Mouse (Mus musculus): ENCODE data around the gene Etnppl. TPM values are rescaled to one million over a fixed set of nuclear protein-coding genes. Genes with fewer than 3 reads are reported as not detected.
A peak's percentile ranks its signal among the peaks of the same experiment; 100 is the strongest.

The Etnppl gene
- polyA plus RNA-seq (2016; fragmentation: Nextera tagmentation; extraction: Ambion mirVana), result not detected in 2 replicates

DNA sequence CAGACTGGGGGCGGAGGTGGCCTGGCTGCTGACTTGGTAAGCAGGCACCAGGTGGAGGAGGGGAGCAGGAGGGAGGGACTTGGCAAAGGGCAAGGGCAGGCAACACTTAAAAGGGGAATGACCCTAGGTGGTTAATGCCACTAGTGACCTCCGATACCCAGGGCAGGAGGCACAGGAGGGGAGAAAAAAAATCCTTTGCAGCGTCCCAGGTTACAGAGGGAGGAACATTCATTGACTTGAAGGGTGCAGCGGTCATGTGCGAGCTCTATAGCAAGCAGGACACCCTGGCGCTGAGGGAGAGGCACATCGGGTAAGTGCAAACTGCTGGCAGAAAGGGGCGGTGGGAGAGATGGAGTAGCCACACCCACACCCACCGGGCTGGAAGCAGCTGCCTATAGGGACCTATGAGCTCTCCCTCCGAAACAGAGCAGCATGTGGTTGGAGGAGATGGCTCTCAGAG lies at the start of gene Etnppl:
Gene Etnppl (plus strand): TSS at position 10 of the 460 bp plus-strand sequence.
- no peak within 1 kb of the TSS for H3K9ac ChIP-seq
- ATAC-seq, result no peak
- no peak within 1 kb of the TSS for H3K4me3 ChIP-seq
- no peaks in the 10 kb centered on the region for H3K36me3 ChIP-seq
- 8% methylated on average over 10 of the region's 10 CpGs for WGBS (ENCODE audit: insufficient replicate concordance)
- peak within 1 kb of the TSS; percentile 29 for H3K4me2 ChIP-seq
- H3K27ac ChIP-seq, result no peak within 1 kb of the TSS
- H3K4me1 ChIP-seq, result no peaks in the 10 kb centered on the region
- no peaks in the 10 kb centered on the region for H3K9me3 ChIP-seq (replicated peaks)
- peaks cover 26% of the 10 kb centered on the region for H3K27me3 ChIP-seq (replicated peaks)

DNA sequence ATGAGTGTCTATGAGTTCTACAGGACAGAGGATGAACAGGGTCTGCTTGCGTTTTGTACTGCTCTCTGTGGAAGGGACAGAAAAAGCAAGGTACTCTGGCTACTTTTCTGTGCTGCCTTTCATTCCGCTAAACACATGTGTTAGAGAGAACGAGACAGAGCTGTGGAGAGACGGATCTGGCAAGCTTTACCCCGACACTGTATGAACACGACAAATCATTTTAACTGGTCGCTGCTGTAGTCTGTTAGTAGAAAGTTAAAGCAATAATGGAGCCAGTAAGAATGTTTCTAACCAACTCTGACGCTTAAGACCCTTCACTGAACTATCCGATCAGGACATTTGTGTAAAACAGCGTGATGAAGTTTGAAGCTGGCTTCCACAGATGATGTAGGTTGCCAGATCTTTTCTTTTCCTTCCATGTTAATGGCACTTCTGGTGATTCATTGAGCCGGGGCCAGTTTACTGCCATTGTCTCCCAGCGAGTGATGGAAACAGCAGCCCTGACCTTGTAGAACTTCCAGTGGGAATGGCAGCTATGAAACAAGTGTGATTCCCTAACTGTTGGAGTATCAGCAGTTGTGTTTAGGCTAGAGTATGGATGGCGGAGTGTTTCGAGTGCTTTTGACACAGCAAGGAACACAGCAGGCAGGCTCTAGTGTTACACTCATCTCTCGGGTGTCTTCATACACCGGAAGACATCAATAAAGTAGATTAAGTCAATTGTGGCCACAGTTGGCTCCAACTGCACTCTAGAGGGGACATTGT lies 48.7 kb upstream of the Etnppl start:
- ATAC-seq, result no peak
- H3K4me1 ChIP-seq, result no peaks in the 10 kb centered on the region
- no peaks in the 10 kb centered on the region for H3K27me3 ChIP-seq (replicated peaks)
- H3K9me3 ChIP-seq (replicated peaks), result no peaks in the 10 kb centered on the region
- no peak overlapping the region for H3K9ac ChIP-seq
- no peak overlapping the region for H3K4me2 ChIP-seq
- no peak overlapping the region for H3K4me3 ChIP-seq
- WGBS (ENCODE audit: insufficient replicate concordance), result 73% methylated on average over 16 of the region's 16 CpGs
- no peaks in the 10 kb centered on the region for H3K36me3 ChIP-seq
- H3K27ac ChIP-seq, result 0 out of 2 replicates have a peak overlapping the region, but pooled peaks have one; percentile 4

DNA sequence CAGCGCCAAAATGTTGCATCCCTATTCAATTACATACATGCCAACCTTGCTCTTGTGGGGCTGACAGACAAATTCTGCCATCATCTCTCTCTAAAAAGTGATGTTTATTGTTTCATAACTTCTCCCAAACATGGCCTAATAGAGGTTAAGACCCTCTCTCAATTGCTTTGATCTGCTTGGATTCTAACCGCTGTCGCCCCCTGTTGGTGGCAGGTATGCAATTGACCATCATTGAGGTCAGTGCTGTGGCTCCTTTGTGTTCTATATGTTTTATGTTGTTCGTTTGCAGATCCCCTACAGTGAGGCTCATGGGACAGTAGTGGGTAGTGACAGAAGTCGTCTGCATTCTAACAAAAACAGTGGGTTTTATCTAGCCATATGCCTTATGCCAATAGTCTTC lies 44.0 kb upstream of the Etnppl start:
- Histone ChIP-seq H3K9ac (no peak overlapping the region), H3K27me3 (replicated peaks) (no peaks in the 10 kb centered on the region), H3K4me3 (no peak overlapping the region), H3K36me3 (no peaks in the 10 kb centered on the region), H3K4me2 (no peak overlapping the region), H3K4me1 (no peaks in the 10 kb centered on the region), H3K9me3 (replicated peaks) (no peaks in the 10 kb centered on the region), H3K27ac (no peak overlapping the region)
- WGBS (ENCODE audit: insufficient replicate concordance), result 58% methylated on average over 5 of the region's 5 CpGs
- no peak for ATAC-seq

DNA sequence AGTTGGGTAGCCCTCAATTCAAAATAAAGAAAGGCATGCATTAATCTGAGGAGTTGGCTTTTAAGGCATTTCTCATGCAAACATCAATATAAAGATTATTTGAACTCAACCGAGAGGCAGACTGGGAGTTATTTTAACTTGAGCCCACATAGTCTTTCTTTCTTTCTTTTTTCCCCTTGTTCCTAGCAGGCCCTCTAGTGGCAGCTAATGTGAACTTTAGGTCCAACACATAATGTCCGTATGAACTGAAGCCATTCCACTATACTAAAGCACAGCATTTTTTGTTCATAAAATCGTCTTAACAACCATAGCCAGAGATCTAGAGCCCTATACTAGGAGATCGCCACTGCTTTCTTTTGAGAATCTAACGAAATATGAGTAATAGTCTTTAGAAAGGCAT lies 42.6 kb upstream of the Etnppl start:
- WGBS (ENCODE audit: insufficient replicate concordance), result 16% methylated on average over 5 of the region's 5 CpGs
- Histone ChIP-seq H3K4me3 (no peak overlapping the region), H3K4me1 (no peaks in the 10 kb centered on the region), H3K4me2 (no peak overlapping the region), H3K36me3 (no peaks in the 10 kb centered on the region), H3K9me3 (replicated peaks) (no peaks in the 10 kb centered on the region), H3K27me3 (replicated peaks) (no peaks in the 10 kb centered on the region), H3K27ac (no peak overlapping the region), H3K9ac (no peak overlapping the region)
- no peak for ATAC-seq

DNA sequence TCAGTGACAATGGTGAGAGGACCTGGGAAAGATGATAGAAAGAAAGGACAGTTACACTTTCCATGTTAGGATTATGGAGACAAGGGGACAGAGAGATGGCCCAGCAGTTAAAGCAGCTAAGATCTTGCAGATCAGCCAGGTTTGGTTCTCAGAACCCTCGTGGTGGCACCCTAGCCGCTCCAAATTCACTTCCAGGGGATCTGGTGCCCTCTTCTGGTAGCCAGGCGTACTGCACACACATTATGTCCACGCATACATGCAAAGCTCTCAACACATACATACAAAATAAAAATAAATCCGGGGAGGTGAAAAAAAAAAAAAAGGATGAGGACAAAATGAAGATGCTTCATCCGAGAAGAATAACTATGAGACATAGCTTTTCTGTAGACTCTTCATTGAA lies 40.6 kb upstream of the Etnppl start:
- WGBS (ENCODE audit: insufficient replicate concordance), result 41% methylated on average over 6 of the region's 6 CpGs
- H3K9me3 ChIP-seq (replicated peaks), result no peaks in the 10 kb centered on the region
- H3K27me3 ChIP-seq (replicated peaks), result no peaks in the 10 kb centered on the region
- ATAC-seq, result no peak
- H3K4me1 ChIP-seq, result no peaks in the 10 kb centered on the region
- no peak overlapping the region for H3K27ac ChIP-seq
- H3K4me2 ChIP-seq, result no peak overlapping the region
- no peaks in the 10 kb centered on the region for H3K36me3 ChIP-seq
- no peak overlapping the region for H3K9ac ChIP-seq
- H3K4me3 ChIP-seq, result no peak overlapping the region

DNA sequence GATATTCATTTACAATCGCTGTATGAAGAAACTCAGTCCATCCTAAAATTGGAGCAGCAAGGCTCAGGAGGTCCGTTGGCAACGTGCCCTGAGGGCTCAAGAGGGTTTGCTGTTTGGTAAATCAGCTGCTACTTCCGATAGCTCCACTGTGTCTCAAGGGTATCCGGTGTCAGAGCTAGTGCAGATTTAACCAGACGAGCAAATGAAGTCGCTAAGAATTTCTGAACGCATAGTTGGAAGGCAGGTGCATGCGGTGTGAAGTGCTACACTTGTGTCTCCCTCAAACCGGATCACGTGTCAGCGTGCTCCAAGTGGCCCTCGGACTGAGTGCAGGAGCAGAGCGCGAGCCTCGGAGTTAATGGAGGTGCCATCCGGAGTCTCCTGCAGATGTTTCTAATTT lies 37.7 kb upstream of the Etnppl start:
- WGBS (ENCODE audit: insufficient replicate concordance), result 69% methylated on average over 17 of the region's 17 CpGs

DNA sequence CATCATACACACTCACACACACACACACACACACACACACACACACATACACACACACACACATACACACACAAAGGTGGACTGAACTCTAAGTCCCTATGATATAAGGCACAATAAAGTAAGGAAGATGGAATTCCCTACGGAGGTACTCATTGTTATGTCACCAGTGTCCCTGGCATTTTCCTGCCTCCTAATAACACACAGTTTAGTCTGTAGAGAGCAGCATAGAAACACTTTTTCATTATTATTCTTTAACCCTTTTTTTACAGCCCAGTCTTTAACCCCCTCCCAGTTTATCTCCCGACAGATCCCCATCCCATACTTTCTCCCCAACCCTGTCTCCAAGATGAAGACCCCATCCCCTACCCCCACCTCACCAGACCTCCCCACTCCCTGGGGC lies 35.7 kb upstream of the Etnppl start:
- 68% methylated on average over 2 of the region's 2 CpGs for WGBS (ENCODE audit: insufficient replicate concordance)
- Histone ChIP-seq H3K27me3 (replicated peaks) (no peaks in the 10 kb centered on the region), H3K4me2 (no peak overlapping the region), H3K9me3 (replicated peaks) (no peaks in the 10 kb centered on the region), H3K9ac (no peak overlapping the region), H3K27ac (no peak overlapping the region), H3K4me1 (no peaks in the 10 kb centered on the region), H3K36me3 (no peaks in the 10 kb centered on the region), H3K4me3 (no peak overlapping the region)
- no peak for ATAC-seq

More for the DNA sequence above, 37.7 kb upstream of the Etnppl start:
- H3K27ac ChIP-seq, result no peak overlapping the region
- no peaks in the 10 kb centered on the region for H3K27me3 ChIP-seq (replicated peaks)
- no peak overlapping the region for H3K9ac ChIP-seq
- no peak overlapping the region for H3K4me3 ChIP-seq
- H3K4me2 ChIP-seq, result no peak overlapping the region
- H3K36me3 ChIP-seq, result no peaks in the 10 kb centered on the region
- ATAC-seq, result no peak
- no peaks in the 10 kb centered on the region for H3K4me1 ChIP-seq
- H3K9me3 ChIP-seq (replicated peaks), result no peaks in the 10 kb centered on the region

DNA sequence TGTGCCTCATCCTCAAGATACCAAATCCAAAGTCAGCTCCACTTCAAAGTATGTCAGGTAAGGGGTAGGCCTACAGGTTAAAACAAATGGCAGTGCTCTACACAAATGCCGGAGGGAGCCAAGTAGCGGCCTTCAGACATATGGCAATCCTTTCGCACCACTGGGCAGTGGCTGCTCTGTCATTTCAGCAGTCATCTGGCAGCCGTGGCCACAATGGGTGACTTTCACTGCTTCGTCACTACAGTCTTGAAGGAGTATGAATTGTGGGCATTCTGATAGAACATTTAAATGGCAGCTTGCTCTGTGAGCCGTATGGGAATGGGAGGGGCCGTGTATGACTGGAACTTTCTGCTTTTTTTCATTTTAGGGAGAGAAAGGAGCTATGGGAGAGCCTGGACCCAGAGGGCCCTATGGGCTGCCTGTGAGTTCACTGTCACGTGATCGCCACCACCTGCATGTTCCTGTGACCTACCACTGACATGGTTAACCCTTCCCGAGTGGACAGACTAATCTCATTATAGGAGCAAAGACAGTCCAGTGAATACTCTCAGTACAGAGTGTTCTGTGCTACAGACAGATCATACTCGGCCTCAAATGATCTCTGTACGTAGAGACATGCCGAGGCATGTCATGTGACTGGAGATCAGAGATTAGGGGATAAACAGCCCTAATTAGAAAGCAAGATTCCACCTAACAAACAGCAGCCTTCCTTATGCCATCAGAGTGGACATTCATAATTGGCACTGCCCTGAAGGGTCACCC lies 34.2 kb upstream of the Etnppl start:
- H3K9ac ChIP-seq, result no peak overlapping the region
- no peak; the same call in 1 of the 2 replicates for ATAC-seq
- 70% methylated on average over 13 of the region's 13 CpGs for WGBS (ENCODE audit: insufficient replicate concordance)

DNA sequence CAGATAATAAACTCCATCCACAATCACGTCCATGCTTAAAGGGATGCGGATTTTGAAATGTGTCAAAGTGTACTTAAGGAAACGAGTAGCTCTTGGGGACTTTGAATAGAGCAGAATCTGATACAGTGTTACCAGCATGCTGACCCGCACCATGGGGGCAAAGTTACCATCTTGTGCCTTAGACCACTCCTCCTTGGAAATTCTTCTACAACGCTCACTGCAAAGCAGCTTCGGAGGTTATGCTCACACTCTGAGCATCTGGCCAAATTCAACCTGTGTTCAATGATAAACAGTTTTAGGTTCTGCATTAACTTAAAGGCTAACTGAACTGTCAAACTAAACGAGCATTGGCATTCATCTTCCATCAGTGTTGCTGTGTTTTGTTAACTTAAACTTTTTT lies 33.2 kb upstream of the Etnppl start:
- H3K9me3 ChIP-seq (replicated peaks), result no peaks in the 10 kb centered on the region
- H3K4me1 ChIP-seq, result no peaks in the 10 kb centered on the region
- H3K4me3 ChIP-seq, result no peak overlapping the region
- H3K4me2 ChIP-seq, result no peak overlapping the region
- no peak for ATAC-seq
- no peaks in the 10 kb centered on the region for H3K27me3 ChIP-seq (replicated peaks)
- WGBS (ENCODE audit: insufficient replicate concordance), result 70% methylated on average over 7 of the region's 7 CpGs
- no peak overlapping the region for H3K27ac ChIP-seq
- H3K9ac ChIP-seq, result no peak overlapping the region
- H3K36me3 ChIP-seq, result no peaks in the 10 kb centered on the region

More for the DNA sequence above, 34.2 kb upstream of the Etnppl start:
- Histone ChIP-seq H3K4me1 (no peaks in the 10 kb centered on the region), H3K9me3 (replicated peaks) (no peaks in the 10 kb centered on the region), H3K36me3 (no peaks in the 10 kb centered on the region), H3K4me2 (no peak overlapping the region), H3K27ac (no peak overlapping the region), H3K27me3 (replicated peaks) (no peaks in the 10 kb centered on the region), H3K4me3 (no peak overlapping the region)

DNA sequence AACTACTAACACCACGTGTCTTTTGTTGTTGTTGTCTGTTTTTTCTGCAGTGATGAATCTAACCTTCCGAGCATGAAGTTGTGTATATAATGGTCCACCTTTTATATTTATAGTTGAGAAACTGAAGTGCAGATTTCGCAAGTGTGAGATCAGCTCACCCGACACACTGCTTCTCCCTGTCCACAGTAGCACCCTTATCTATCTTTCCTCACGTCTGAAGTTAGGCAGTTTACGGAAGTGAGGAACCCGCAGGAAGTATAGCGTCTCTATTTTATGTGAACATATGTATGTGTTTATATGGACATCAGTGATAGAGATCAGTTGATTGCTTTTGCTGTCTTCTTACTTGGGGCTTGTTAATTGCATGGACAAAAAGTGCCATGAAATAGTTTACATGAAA lies 22.2 kb upstream of the Etnppl start:
- H3K9ac ChIP-seq, result no peak overlapping the region
- 0 out of 2 replicates have a peak, but pooled peaks have one; percentile 32 for ATAC-seq
- no peak overlapping the region for H3K4me3 ChIP-seq
- 39% methylated on average over 8 of the region's 8 CpGs for WGBS (ENCODE audit: insufficient replicate concordance)
- no peak overlapping the region for H3K27ac ChIP-seq
- H3K4me1 ChIP-seq, result no peaks in the 10 kb centered on the region
- H3K4me2 ChIP-seq, result no peak overlapping the region
- H3K9me3 ChIP-seq (replicated peaks), result no peaks in the 10 kb centered on the region
- no peaks in the 10 kb centered on the region for H3K36me3 ChIP-seq
- no peaks in the 10 kb centered on the region for H3K27me3 ChIP-seq (replicated peaks)

DNA sequence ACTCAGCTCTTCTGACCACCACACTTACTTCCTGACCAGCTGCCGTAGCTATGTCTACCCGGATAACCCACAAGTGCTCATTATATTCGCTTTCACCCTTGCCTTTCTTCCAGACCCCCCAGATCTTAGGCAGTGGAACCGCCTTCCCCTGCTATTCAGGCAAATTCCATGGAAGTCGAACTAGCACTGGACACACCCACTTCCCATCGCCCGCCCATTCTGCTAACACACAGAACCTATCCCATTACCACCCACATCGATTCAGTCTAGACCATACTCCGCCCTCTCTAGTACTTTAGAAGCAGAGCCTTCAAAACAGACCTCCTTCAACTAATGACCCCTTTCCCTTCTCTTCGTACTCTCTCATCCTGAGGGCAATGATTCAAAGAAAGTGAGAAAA lies 15.8 kb upstream of the Etnppl start:
- no peaks in the 10 kb centered on the region for H3K4me1 ChIP-seq
- 58% methylated on average over 10 of the region's 10 CpGs for WGBS (ENCODE audit: insufficient replicate concordance)
- no peak overlapping the region for H3K27ac ChIP-seq
- H3K4me3 ChIP-seq, result no peak overlapping the region
- no peak overlapping the region for H3K4me2 ChIP-seq
- no peaks in the 10 kb centered on the region for H3K27me3 ChIP-seq (replicated peaks)
- no peaks in the 10 kb centered on the region for H3K9me3 ChIP-seq (replicated peaks)
- H3K9ac ChIP-seq, result no peak overlapping the region
- no peaks in the 10 kb centered on the region for H3K36me3 ChIP-seq
- ATAC-seq, result no peak

DNA sequence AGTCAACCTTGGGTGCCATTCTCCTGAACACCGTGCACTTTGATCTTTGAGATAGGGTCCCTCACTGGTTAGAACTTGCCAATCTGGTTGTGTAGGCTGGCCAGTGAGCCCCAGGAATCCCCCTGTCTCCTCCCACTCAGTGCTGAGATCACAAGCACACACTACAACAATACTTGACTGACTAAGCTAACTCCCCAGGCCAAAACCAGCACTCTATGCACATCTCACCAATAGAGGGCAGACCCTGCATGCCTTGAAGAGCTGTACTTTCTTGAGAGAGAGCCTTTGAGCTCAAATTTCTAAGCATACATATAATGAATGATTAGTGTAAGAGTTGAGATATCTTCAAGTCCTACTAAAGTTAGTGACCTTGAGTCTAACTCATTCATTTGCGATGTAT lies 9.3 kb upstream of the Etnppl start:
- Histone ChIP-seq H3K4me1 (no peaks in the 10 kb centered on the region), H3K4me3 (no peak overlapping the region), H3K36me3 (no peaks in the 10 kb centered on the region), H3K27ac (no peak overlapping the region), H3K27me3 (replicated peaks) (no peaks in the 10 kb centered on the region), H3K9me3 (replicated peaks) (no peaks in the 10 kb centered on the region), H3K4me2 (no peak overlapping the region), H3K9ac (no peak overlapping the region)
- 65% methylated on average over 2 of the region's 2 CpGs for WGBS (ENCODE audit: insufficient replicate concordance)
- ATAC-seq, result no peak
